Mouse (Mus musculus): ENCODE measurements at regions not wholly inside any gene's neighbourhood (a gene's known extent, or its start where the extent isn't known, plus 50 kb on each side); places are given as distances from the start of the nearest gene placed in this dataset.
"Not testable (repeated sequence)": the region's sequence is repeated elsewhere in the genome, so short reads cannot be mapped to it uniquely, and the experiment has no call there.

DNA sequence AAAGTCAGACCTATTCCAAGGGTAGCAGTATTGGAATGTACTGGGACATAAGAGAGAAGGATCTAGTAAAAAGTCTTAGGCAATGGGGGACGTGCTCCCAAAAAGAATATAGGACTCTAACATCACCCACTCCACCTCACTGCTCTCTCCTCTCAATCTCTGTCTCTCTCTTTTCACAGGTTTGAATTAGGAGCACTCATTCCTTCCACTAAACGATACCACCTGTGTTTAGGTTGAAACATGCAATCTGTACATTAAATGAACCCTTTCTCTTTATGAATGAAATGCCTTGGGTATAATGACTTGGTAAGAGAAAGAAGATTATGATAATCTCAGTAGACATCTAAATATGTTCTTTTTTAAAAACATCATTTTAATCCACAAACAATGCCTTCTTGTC is 129.4 kb downstream of the Zpld1 start:
- DNase-seq: no peak
- intact Hi-C loops (cut with DNase I): no loop called here

DNA sequence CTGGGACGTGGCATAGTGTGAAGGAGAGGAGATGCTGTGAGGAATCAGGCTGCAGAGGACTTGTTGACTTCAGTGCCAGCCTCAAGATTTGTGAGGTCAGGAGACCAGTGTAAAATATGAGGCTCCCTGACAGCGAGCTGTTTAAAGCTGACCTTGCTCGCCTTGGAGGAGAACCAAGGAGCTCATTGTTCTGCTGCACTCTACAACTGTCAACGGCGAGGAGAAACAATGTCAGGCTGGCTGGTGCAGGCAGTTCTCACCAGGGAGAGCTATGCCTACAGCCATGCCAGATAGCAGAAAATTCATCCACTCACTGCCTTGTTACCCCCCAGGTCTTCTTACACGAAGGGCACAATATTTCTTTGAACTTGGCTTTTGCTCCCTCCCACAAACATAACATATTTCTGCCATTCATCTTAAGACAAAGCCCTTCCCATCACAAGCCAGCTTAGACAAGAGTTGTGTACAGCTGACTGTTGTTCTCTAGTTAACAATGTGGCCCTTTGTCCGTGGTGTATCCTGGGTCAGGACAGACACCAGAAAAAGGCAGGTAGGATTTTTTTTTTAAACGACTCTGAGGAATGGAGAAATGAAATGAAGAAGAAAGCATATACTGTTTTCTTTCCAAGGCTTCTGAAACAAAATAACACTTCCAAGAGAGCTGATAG is 131.5 kb downstream of the Zpld1 start:
- DNase-seq: no peak
- intact Hi-C loops (cut with DNase I): no loop called here

DNA sequence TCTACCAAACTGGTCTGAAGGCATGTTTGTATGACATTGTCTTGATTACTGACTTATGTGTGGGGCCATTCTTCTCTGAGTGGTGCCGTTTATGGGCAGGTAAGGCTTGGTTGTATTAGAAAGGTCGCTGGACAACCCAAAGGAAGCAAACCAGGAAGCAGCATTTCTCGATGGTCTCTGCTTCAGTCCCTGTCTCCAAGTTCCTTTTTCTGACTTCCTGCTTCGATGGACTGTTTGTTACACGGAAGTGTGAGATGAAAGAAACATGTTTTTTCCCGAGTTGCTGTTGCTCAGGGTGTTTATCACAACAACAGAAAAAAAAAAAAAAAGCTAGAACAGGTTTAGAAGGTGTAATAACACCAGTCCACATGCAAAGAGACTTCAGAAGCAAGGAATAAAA is 134.9 kb downstream of the Zpld1 start:
- DNase-seq: no peak
- intact Hi-C loops (cut with DNase I): no loop called here

DNA sequence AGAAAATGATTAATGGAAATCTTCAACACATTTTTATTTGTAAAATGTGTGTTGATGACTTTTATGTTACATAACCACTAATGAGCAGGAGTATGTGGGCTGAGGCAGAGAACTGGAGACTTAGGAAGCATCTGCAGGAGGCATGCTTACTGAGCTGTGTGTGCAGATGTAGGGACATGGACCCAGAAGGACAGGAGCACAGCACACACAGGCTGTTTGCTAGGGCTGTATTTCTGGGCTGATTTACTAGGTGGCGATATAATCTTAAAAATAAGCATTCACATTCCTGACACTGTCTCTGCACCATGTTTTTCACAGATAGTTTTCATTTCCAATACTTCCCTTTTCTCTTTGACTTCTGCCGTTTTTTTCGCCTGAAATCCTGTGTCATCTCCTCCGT is 146.1 kb downstream of the Zpld1 start:
- DNase-seq: peak in 1 of 2 experiments; percentile 0
- intact Hi-C loops (cut with DNase I): loop anchor here (10.0 kb wide), 1 partner anchor 703 kb away; no protein-coding TSS in a partner anchor

DNA sequence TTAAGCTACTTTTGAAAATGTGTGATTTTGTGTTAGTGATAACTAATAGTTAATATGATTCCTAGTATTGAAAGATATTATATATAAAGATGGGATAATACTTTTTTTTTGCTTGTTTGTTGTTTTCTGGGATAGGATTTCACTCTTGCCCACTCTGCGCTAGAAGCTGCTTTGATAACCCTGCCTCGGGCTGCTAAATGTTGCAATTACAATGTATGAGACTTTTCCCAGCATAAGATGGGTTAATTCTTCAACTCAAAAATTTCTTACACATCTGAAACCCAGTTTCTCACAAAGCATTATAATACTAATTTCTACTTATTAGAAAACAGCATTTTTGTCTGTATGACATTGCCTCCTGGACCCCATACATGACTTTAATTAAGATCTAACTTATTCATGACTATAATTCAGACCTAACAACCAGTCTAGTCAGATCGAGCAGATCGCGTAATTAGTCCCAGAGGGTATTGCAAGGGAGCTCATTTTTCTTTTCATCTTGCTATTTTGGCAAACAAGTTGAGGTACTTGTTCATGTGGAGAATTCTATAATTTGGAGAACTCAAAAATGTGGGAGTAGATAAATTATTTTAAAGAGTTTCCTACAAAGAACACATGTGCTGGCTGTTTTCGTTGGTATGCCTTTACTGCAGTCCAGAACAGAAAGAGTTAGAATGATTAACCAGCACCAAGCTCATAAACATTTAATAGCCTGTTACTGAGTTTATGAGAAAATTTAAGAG is 155.2 kb downstream of the Zpld1 start:
- no peak for DNase-seq
- intact Hi-C loops (cut with DNase I): loop anchor here (10.0 kb wide), 1 partner anchor 332 kb away; no protein-coding TSS in a partner anchor

DNA sequence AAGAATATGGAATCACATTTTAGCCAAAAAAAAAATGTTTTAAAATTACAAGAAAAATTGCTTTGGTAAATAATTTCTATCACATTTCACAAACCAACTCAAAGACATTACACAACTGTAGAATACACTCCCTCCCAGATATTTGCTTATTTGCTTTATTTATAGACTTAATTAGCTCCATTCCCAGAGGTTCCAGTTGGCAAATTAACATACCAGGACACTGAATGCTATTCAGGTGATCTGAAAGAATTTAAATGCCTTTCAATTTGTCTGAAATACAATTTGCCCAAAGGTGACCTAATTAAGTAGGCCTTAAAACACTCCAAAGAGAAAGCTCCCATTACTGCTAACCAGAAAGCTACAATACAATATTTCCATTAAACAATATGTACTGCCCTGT is 162.8 kb downstream of the Zpld1 start:
- no peak for DNase-seq
- intact Hi-C loops (cut with DNase I): no loop called here

DNA sequence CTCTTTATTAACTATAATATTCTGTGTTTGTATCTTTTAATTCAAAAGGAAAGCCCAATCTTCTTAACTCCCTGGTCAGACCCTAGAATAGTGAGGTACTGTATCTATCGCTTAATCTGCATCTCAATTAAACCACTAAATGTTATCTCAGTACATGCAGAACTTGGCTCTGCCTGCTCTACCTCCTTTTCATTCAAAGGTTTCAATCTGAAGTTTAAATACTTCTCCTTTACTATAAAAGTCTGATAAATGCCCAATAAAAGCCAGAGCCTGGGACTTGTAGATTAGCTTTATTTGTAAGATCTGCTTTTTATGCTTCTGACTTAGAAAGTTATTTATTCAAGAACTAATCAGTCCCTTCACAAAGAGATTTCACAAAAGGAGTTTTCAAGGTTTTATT is 200.1 kb downstream of the Zpld1 start:
- no peak for DNase-seq
- intact Hi-C loops (cut with DNase I): no loop called here

DNA sequence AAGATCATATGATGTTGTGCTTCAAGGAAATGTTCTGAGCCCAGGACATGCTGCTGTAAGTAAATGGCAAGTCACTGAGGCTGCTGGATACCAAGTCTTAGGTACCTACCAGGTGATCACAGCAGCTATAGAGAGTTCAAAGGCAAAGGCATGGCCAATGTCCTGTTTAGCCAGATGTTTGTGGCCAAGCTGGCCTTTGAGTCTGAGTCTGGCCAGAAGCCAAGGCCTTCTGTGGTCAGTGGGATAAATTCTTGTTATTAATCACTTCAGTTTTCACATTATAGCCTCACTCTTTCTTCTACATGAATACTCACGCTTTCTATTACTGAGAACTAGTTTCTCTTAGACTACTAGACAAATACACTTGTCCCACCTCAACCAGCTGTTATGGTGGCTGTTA is 210.3 kb downstream of the Zpld1 start:
- DNase-seq: no peak
- intact Hi-C loops (cut with DNase I): no loop called here

DNA sequence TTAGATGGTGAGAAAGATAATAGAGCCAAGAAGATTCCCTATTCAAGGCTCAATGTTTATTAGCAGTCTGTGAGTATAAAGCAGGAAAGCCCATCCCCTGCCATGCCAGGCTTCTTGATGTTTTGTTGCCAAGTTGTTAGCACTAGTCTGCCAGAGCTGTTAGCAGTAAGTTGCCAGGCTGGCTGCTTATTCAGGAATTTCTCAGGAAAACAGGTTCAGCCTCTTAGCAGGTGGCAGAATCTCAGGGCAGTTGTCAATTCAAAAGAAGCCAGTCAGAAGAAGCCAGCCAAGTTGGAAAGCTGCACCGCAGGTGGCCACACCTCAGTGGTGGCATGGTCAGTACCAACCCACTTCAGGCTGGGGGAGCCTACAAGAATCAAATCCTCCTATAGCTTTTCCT is 221.6 kb downstream of the Zpld1 start:
- intact Hi-C loops (cut with DNase I): no loop called here
- DNase-seq: no peak

DNA sequence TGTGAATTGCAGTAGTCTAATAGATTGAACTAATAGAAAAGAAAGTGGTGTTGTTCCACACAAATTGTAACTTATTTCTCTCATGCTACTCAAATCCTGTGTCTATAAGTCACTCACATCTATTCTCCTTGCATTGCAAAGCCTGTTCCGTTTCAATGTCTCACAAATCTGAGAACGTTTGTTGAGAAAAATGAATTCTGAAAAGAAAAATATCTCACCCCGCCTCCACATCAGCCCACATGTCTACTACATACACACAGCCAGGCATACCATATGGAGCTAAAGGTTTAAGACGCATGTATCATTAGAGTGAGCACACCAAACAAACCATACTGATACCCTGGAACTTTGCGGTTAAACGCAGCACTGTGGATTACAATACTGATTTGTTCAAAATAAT is 258.0 kb downstream of the Zpld1 start:
- no peak for DNase-seq
- intact Hi-C loops (cut with DNase I): no loop called here

DNA sequence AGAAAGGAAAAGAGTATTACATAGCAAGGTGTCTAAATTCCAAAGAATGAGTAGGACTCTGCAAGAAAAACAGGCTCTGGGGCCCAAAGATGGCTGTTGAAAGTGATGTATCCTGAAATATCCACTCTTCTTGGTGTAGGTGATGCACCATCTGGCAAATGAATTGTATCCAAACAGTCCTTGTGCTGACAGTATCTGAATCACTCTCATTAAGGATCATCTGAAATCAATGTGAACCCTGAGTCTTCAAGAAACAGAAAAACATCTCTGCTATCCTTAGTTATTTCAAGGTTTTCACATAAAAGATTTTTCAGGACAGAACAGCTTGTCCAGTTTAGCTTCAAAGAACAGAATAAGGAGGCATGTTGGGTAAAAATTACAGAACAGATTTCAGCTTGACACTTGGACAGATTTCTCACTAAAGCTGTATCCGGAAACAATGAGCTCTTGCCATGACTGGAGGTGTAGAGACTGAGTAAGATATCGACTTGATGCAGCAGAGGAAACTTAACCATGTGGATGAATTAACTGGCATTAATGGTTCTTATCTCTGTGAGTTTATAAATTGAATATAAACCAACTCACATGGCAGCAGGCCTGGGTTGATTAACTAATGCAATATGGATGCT is 296.0 kb downstream of the Zpld1 start:
- DNase-seq: no peak
- intact Hi-C loops (cut with DNase I): no loop called here

DNA sequence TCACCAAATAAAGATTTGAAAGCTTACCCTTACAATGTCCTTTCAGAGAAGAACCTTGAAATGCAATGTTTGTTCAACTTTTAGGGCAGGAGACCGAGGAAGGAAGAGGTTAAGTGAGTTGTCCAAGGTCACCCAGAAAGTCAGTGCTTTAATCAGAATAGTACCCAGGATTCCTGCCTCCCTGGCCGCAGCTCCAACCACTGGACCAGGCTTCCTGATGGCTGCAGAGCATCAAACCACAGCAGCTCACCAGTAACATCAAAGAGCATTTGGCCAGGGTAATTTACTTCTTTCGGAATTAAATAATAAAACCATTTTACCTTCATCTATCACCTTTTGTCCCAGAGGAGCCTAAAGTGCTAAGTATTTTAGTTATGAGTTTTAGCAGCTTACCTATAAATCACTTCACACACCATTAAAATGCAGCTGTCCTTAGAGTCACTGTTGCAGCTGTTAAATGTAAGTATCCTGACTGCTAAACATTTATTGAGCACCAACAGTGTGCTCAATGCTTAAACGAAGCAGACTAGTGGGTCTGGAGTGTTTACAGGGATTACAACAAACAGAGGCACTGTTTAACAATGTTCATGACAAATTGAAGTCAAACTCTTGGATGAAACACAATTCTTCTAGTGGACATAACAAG is 306.1 kb downstream of the Zpld1 start:
- intact Hi-C loops (cut with DNase I): no loop called here
- no peak for DNase-seq

DNA sequence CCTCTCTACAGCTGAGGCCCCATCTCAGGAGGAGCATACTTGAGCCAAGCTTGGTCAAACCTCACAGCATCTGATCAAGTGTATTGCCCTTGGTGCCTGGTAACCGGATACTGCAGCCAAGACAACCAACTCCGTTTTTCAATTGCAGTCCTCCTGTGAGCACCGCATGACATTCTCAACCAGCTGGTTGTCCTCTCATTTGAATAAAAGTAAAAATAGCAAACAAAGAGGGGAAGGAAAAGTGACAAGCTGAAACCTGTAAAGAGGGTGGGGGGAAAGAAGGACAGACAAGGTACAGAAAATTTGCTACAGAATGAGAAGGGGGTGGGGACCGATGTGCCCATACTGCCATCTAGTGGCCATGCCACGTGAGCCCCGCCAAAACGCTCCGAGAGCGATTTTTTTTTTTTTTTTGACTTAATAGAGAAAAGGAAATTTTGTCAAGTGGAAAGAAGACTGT is 314.0 kb downstream of the Zpld1 start:
- intact Hi-C loops (cut with DNase I): loop anchor here (10.0 kb wide), 1 partner anchor 481 kb away; no protein-coding TSS in a partner anchor
- DNase-seq: peak; percentile 19 to 57

DNA sequence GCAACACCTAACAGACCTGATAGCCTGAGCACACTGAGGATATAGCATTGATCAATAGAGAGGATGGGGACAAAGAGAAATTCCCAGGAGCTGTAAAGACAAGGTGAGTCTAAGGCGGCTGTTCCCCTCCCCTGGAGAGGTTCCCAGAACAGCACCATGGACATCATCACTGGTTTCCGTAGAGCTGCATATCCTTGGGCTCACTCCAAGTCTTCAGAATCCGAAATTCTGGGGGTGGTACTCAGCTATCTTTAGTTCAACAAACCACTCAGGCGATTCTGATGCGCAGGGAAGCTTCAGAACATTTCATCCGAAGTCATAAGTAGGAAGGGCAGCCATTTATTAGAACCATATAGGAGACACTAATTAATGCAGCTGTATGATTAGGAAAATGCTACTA is 327.4 kb downstream of the Zpld1 start:
- no peak for DNase-seq
- intact Hi-C loops (cut with DNase I): no loop called here

DNA sequence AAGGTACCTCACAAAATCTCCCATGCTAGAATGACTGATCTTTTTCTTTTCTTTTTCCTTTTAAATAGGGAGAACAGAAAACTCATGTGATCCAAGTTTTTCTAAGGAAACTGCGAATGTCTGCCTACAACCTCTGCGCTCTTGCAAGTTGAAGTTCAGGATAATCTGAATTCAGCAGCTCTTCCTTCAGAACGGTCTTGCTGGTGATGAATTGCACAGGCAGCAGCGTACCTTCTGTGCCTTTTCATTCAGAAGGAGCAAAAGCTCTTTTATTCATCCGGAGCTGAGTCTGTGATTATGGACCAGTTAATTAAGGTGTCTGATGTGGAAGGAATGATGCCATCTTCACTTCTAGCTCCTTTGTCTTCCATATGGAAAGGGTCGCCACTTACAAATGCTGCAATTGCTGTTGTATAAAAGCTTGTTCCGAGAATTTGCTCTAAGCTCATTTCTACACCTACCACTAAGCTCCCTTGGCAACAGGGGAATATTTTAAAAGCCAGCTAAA is 353.9 kb downstream of the Zpld1 start:
- DNase-seq: no peak
- intact Hi-C loops (cut with DNase I): no loop called here

DNA sequence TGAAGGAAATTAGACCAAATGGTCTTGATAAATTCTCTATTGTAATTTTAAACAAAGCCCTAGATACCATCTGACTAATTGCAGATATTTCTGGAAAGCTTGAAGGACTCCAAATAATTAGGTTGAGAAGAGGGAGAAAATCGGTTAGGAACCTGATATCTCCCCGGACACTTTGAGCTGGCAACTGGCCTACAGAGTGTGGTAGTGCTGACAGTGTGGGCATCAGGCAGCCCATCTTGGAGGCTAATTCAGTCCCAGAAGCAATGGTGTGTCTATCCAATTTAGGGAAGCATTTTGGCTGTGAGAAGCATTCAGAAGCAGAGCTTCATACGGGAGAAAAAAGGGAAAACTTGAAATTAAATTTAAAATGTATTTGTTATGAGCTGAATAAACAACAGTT is 369.5 kb downstream of the Zpld1 start:
- intact Hi-C loops (cut with DNase I): no loop called here
- no peak for DNase-seq

DNA sequence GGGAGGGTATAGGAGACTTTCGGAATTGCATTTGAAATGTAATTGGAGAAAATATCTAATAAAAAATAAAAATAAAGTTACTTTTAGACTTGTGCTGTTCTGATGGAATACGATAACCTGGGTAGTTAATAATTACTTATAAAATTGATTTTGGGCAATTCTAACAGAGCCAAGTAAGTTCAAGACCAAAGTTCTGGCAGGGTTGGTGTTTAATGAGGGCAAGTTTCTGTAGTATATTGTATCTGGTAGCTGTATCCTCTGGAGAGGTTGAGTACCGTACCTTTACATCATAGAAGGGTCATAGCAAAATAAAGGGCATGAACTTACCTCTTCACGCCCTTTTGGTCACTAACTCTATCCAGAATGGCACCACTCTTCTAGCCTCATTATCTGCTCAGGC is 394.9 kb downstream of the Zpld1 start:
- DNase-seq: no peak
- intact Hi-C loops (cut with DNase I): no loop called here

DNA sequence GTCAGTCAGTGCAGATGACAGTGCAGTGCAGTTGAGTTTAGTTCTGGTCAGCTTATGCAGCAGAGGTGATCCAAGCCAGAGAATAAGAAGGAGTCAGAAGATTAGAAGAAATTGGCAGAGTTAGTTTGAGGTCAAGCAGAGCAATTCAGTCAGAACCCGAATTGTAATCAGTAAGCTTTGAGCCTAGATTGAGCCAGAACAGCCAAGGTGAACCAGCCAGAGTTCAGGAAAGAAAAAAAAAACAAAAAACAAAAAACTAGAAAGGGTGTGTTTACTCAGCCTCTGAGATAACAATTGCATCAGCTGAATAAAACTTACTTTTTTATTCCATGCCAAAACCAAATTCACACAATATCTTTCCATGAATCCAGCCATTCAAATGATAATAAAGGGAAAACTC is 396.3 kb downstream of the Zpld1 start:
- no peak for DNase-seq
- intact Hi-C loops (cut with DNase I): no loop called here

DNA sequence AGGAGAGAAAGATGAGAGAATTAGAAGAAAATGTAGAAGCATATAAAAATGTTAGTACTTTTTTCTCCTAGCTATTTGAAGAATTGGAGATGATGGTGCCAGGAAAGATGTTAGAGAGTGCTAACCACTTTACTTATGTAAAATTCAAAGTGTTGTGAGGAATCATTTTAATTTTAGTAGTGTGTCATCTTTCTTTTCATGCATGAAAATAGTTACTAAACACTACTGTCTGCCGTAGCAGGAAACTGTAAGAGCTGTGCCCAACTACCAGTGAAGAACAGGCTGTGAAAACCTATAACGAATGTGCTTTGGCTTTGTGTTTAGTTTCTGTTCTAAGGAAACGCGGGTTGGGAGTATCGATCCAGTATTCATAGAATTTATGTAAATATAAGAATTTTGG is 403.1 kb downstream of the Zpld1 start:
- intact Hi-C loops (cut with DNase I): no loop called here
- DNase-seq: no peak

DNA sequence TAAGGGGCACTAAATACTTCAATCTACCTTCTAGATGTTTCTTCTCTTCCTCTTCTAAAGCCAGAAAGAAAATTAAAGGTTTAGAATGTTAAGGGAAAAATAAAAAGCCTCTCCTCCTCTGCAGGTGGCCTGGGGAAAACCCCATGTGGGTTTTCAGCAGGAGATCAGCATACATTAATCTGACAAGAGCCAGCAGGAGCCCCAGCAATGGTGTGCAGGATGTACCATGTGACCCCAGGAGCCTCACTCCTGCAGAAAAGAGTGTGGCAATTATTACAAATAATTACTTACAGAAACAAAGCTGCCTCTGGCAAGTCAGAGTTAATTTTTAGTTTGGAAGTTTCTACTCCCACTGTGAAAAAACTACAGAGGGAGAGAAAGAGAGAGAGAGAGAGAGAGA is 440.4 kb downstream of the Zpld1 start:
- intact Hi-C loops (cut with DNase I): no loop called here
- no peak for DNase-seq

DNA sequence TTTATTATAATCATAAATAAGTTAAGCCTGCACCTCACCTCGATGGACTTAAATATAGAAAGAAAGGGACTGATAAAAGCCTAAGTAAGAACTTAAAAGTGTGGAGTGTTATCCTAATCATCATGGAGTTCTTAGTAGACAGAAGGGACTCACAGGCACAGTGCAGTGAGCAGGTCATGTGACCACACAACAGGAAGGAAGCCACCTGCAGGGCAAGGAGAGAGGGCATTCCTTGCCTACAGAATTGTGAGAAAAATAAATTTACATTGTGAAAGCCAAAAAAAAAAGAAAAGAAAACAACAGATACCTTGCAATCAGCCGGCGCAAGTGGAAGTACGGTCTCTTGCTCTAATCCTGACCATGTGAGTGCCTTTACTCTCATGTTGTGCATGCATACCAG is 454.8 kb downstream of the Zpld1 start:
- DNase-seq; intact Hi-C loops (cut with DNase I): not testable (repeated sequence)
